10 mouse cellular contexts compared by ENCODE assay signal in the genomic region with DNA sequence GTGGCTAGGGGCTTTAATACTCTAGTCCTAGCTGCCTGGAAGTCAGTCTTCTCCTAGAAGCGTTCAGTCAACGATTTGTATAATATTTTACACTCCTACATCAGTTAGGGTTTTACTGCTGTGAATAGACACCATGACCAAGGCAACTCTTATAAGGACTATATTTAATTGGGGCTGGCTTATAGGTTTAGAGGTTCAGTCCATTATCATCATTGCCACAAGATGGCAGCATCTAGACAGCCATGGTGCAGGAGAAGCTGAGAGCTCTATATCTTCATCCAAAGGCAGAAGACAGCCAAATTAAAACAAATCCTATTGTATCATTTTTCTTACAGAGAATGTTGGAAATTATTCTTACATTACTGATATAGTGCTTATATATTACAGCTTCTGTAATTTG.
A peak's percentile ranks its signal among the peaks of the same experiment; 100 is the strongest.
DNase-seq lines count a peak whose midpoint lies in the region.
"Had no signal": no experiment of that assay in that cellular context is flagged by ENCODE, and none has a peak within 500 bp of the region (broad histone marks: within the 10 kb centered on the region; RNA-seq: fewer than 3 reads in every experiment).

No protein-coding gene starts in this region.

- peak; percentile 19 for DNase-seq in adrenal gland, postnatal 10 days
- DNase-seq in adrenal gland, adult 18-20 months (ENCODE audit: low spot score in 2 of 2), result no peak
- DNase-seq in kidney, adult 9 months, result peak; percentile 28
- no peak for DNase-seq in kidney, adult 18-20 months
- peak; percentile 46 for DNase-seq in 416B (ENCODE audit: low read depth)
- DNase-seq in c-Kit-positive CD71-negative TER-119-negative erythroid progenitor cells, embryonic 14.5 days (ENCODE audit: low read depth), result peak; percentile 2
- DNase-seq in thymus, postnatal 25 days, result no peak
- DNase-seq in spleen, adult 18-20 months, result no peak
- DNase-seq: heart, adult 11 months; liver, embryonic 13.5 days had no signal

Comparison
In these comparisons a context has a peak if more than half of its experiments do, and no peak if none do; other contexts are left out.
1. DNase-seq: peak in adrenal gland, postnatal 10 days (single experiment), kidney, adult 9 months (single experiment), 416B (single experiment) and c-Kit-positive CD71-negative TER-119-negative erythroid progenitor cells, embryonic 14.5 days (single experiment); none in adrenal gland, adult 18-20 months (0 of 2), kidney, adult 18-20 months (single experiment), thymus, postnatal 25 days (single experiment) and spleen, adult 18-20 months (0 of 2).